Mouse (Mus musculus): ENCODE data around the gene Ahcy. TPM values are rescaled to one million over a fixed set of nuclear protein-coding genes. Genes with fewer than 3 reads are reported as not detected.
"Not testable (repeated sequence)": the region's sequence is repeated elsewhere in the genome, so short reads cannot be mapped to it uniquely, and the experiment has no call there.

The Ahcy gene
- polyA plus RNA-seq, 1 experiment: 40.4 TPM

DNA sequence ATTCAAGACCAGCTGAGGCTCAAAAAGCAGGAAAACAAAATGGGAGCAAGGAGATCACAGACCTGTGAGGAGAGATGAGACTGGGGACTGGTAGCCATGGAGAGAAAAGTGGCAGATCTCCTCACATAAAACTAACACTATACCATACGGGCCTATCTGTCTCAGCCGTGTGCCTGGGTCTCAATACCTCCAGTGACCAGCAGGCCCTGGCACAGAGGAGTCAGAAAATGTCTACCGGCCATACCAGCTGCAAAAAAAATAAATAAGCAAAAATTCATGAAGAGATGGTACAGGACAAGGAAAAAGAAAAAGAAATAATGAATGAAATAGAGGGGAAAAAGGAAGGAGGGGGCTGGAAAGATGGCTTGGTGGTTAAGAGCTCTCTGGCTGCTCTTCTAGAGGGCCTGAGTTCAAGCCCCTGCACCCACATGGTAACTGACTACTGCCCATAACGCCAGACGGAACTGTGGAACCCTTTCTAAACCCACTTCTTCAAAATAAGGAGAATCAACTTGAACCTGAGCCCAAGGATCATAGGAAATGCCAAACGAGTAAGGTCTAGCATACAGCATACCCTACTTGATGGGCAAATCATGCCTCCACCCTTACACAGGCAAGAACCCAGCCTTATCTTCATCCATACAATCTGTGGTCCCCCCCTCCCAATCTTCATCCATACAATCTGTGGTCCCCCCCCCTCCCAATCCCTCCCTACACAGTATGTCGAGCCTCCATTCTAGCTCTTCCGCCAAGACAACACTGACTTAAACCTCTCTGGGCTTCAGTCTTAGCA, 1.7 kb downstream of the Ahcy start:
- Histone ChIP-seq H3K27ac (ENCODE audit: insufficient read depth, low read length) (no peak overlapping the region), H3K4me1 (ENCODE audit: control insufficient read depth, insufficient read depth, low read length) (peaks cover 4% of the 10 kb centered on the region; the same call in 1 of the 2 replicates), H3K4me3 (replicated peaks; ENCODE audit: insufficient read depth, low read depth, low read length) (no peak overlapping the region), H3K27me3 (ENCODE audit: control insufficient read depth, insufficient read depth, low read length) (no peaks in the 10 kb centered on the region)
- no peak for TF ChIP-seq CTCF (IDR thresholded peaks at IDR 0.05; ENCODE audit: borderline replicate concordance, insufficient read depth, low read depth, low read length)
- TF ChIP-seq POLR2A (IDR thresholded peaks at IDR 0.05; ENCODE audit: borderline replicate concordance, insufficient read depth, low read length): no peak
- WGBS: 91% methylated on average over 8 of the region's 8 CpGs
- no peak for DNase-seq

DNA sequence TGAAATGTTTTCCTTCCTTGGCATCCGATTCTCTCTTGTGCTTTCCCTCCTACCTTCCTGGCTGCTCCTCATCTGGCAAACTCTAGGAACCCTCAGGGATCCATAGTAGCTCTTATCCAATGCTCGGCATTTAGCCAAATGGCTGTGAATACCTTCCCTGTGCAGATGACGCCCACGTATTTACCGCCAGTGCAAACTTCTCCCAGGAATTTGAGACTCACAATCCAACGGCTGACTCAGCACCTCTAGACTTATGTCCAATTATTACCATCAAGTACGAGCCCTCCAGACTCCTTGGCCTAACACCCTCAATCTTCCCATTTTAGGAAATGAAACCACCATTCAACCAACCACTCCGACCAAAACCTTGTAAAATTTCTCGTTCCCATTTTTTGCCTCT, 3.3 kb downstream of the Ahcy start:
- H3K4me1 ChIP-seq (ENCODE audit: control insufficient read depth, insufficient read depth, low read length): peaks cover 4% of the 10 kb centered on the region; the same call in 1 of the 2 replicates
- H3K27me3 ChIP-seq (ENCODE audit: control insufficient read depth, insufficient read depth, low read length): no peaks in the 10 kb centered on the region
- no peak overlapping the region for H3K4me3 ChIP-seq (replicated peaks; ENCODE audit: insufficient read depth, low read depth, low read length)
- H3K27ac ChIP-seq (ENCODE audit: insufficient read depth, low read length): no peak overlapping the region
- no peak for DNase-seq
- WGBS: 51% methylated on average over 9 of the region's 9 CpGs
- no peak for TF ChIP-seq CTCF (IDR thresholded peaks at IDR 0.05; ENCODE audit: borderline replicate concordance, insufficient read depth, low read depth, low read length)
- TF ChIP-seq POLR2A (IDR thresholded peaks at IDR 0.05; ENCODE audit: borderline replicate concordance, insufficient read depth, low read length): no peak

DNA sequence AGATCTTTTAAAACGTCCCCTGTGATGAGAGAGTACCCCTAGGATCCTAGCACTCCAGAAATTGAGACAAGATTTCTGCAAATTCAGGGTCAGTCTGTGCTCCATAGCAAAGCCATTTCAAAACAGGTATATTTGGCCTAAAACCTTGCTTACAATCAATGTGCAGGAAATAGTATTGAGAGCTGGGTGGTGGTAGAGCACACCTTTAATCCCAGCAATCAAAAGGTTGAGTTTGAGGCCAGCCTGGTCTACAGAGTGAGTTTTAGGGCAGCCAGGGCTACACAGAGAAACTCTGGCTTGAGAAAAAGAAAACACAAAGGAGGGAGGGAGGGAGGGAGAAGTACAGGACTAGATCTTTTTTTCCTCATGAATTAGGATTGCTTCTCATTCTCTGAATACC, 16.9 kb downstream of the Ahcy start:
- DNase-seq: no peak
- H3K4me3 ChIP-seq (replicated peaks; ENCODE audit: insufficient read depth, low read depth, low read length): no peak overlapping the region
- no peak overlapping the region for H3K27ac ChIP-seq (ENCODE audit: insufficient read depth, low read length)
- H3K27me3 ChIP-seq (ENCODE audit: control insufficient read depth, insufficient read depth, low read length): no peaks in the 10 kb centered on the region
- no peaks in the 10 kb centered on the region for H3K4me1 ChIP-seq (ENCODE audit: control insufficient read depth, insufficient read depth, low read length)
- WGBS: 72% methylated on average over 1 of the region's 1 CpGs
- TF ChIP-seq CTCF (IDR thresholded peaks at IDR 0.05; ENCODE audit: borderline replicate concordance, insufficient read depth, low read depth, low read length) (no peak), POLR2A (IDR thresholded peaks at IDR 0.05; ENCODE audit: borderline replicate concordance, insufficient read depth, low read length) (no peak)

DNA sequence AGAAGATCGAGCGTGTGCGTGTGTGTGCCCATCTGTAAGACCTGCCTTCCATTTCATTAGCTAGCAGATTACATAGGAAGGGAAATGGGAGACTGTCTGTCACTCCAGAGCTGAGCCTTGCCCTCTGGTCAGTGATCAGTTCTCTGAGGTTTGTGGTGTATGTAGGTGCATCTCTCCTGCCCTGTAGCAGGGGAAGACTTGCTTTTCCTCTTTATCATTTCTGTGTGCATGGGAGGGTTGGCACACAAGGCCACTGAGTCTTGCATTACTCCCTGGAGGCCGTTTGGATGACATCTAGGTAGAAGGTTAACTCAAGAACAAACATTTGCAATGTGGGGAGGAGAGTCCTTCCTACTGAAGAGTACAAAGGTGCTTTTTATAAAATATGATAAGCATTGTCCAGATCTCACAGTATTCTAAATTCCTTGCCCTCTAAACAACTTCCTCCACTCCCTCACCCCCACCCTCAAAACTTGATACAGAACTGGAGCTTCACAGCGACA, 18.2 kb downstream of the Ahcy start:
- H3K4me3 ChIP-seq (replicated peaks; ENCODE audit: insufficient read depth, low read depth, low read length): no peak overlapping the region
- TF ChIP-seq POLR2A (IDR thresholded peaks at IDR 0.05; ENCODE audit: borderline replicate concordance, insufficient read depth, low read length) (no peak), CTCF (IDR thresholded peaks at IDR 0.05; ENCODE audit: borderline replicate concordance, insufficient read depth, low read depth, low read length) (no peak)
- no peak for DNase-seq
- WGBS: 71% methylated on average over 5 of the region's 5 CpGs
- H3K4me1 ChIP-seq (ENCODE audit: control insufficient read depth, insufficient read depth, low read length): no peaks in the 10 kb centered on the region
- no peak overlapping the region for H3K27ac ChIP-seq (ENCODE audit: insufficient read depth, low read length)
- H3K27me3 ChIP-seq (ENCODE audit: control insufficient read depth, insufficient read depth, low read length): no peaks in the 10 kb centered on the region

DNA sequence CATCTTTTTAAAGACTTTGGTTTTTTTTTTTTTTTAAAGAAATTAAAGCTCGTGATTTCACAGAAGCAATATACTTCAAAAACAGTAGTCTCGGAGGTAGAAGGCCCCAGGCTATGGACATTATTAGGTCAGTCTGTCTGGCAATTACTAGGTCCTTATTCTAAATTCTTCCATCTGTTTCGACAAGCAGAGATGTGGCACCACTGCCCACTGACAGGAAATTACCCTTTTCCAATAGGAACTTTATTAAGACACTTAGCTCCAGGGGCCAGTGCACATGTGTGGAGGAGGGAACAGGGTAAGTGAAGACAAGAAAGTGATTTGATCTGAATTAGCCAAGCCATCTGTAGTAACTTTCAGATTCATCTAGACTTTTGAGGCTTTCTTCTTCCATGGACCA, 19.6 kb downstream of the Ahcy start:
- no peak for DNase-seq
- H3K4me3 ChIP-seq (replicated peaks; ENCODE audit: insufficient read depth, low read depth, low read length): no peak overlapping the region
- 88% methylated on average over 3 of the region's 3 CpGs for WGBS
- peaks cover 5% of the 10 kb centered on the region; the same call in 1 of the 2 replicates for H3K4me1 ChIP-seq (ENCODE audit: control insufficient read depth, insufficient read depth, low read length)
- no peak for TF ChIP-seq POLR2A (IDR thresholded peaks at IDR 0.05; ENCODE audit: borderline replicate concordance, insufficient read depth, low read length)
- TF ChIP-seq CTCF (IDR thresholded peaks at IDR 0.05; ENCODE audit: borderline replicate concordance, insufficient read depth, low read depth, low read length): no peak
- no peaks in the 10 kb centered on the region for H3K27me3 ChIP-seq (ENCODE audit: control insufficient read depth, insufficient read depth, low read length)
- H3K27ac ChIP-seq (ENCODE audit: insufficient read depth, low read length): no peak overlapping the region

DNA sequence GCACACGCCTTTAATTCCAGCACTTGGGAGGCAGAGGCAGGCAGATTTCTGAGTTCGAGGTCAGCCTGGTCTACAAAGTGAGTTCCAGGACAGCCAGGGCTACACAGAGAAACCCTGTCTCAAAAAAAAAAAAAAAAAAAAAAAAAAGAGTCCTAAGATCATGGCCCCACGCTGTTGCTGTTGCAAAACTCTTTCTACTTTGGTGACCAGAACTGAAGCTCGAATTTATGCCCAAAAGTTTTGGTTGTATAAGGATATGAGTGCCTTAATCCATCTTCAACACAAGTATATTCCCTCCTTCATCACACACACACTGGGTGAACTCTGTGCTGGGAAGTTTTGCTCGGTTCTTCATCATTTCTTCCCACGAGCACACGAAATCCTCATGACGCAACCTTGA, 20.8 kb downstream of the Ahcy start:
- not testable (repeated sequence) for H3K4me1 ChIP-seq (ENCODE audit: control insufficient read depth, insufficient read depth, low read length); H3K27me3 ChIP-seq (ENCODE audit: control insufficient read depth, insufficient read depth, low read length); H3K4me3 ChIP-seq (replicated peaks; ENCODE audit: insufficient read depth, low read depth, low read length); H3K27ac ChIP-seq (ENCODE audit: insufficient read depth, low read length); DNase-seq
- 90% methylated on average over 8 of the region's 8 CpGs for WGBS

DNA sequence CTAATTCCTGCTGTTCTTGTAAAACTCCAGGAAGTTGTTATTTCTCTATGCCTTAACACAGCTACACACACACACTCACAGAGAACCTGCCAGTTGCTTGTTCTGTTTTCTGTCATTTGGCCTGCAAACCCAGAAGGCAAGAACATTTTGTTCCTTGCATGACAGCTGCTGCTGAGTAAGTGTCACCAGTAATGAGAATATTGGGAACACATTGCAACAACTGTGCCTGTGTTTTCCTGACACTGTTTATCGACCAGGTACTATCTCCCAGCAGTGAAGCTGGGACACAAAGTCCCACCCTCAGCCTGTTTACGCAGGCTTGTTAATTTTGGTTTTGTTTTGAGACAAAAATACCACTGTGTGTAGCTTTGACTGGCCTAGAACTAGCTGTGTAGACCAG, 21.6 kb downstream of the Ahcy start:
- Histone ChIP-seq H3K27me3 (ENCODE audit: control insufficient read depth, insufficient read depth, low read length) (no peaks in the 10 kb centered on the region), H3K4me3 (replicated peaks; ENCODE audit: insufficient read depth, low read depth, low read length) (no peak overlapping the region), H3K27ac (ENCODE audit: insufficient read depth, low read length) (no peak overlapping the region), H3K4me1 (ENCODE audit: control insufficient read depth, insufficient read depth, low read length) (peaks cover 5% of the 10 kb centered on the region; the same call in 1 of the 2 replicates)
- DNase-seq: no peak
- TF ChIP-seq POLR2A (IDR thresholded peaks at IDR 0.05; ENCODE audit: borderline replicate concordance, insufficient read depth, low read length) (no peak), CTCF (IDR thresholded peaks at IDR 0.05; ENCODE audit: borderline replicate concordance, insufficient read depth, low read depth, low read length) (no peak)
- WGBS: 87% methylated on average over 2 of the region's 2 CpGs

DNA sequence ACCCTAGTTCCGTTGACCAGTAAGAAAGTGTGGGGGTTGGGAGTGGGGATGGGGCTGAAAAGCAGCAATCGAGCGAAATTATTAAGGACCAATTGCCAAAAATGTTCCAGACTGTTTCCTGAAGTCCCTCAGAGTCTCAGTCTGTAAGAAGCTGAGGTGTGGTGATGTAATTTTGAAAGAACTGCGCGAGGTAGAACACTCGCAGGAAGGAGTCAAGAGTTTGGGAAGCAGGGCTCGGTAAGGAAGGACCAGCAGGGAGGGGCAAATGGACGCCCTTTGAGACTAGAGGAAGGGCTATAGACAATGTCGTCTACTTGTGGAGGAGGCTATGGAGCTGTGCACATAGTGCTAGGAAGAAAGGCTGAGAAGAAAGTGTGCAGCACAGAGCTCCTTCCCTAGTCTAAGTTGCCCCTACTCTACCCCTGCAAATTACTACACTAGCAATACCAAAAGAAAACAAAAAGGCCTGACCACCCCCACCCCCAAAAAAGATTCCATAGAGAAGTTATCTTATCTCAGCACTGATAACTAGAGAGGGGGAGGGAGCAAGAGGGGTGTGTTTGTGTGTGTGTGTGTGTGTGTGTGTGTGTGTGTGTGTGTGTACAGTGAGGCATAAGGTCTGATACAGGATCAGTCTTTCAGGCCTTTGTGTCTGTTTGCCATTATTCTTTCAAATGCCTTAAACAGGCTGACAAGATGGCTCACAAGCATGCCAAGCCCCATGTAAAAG, 22.5 kb downstream of the Ahcy start:
- DNase-seq: peak in 1 of 2 experiments; percentile 16
- Histone ChIP-seq H3K27me3 (ENCODE audit: control insufficient read depth, insufficient read depth, low read length) (no peaks in the 10 kb centered on the region), H3K4me1 (ENCODE audit: control insufficient read depth, insufficient read depth, low read length) (peaks cover 5% of the 10 kb centered on the region; the same call in 1 of the 2 replicates), H3K4me3 (replicated peaks; ENCODE audit: insufficient read depth, low read depth, low read length) (no peak overlapping the region), H3K27ac (ENCODE audit: insufficient read depth, low read length) (no peak overlapping the region)
- no peak for TF ChIP-seq POLR2A (IDR thresholded peaks at IDR 0.05; ENCODE audit: borderline replicate concordance, insufficient read depth, low read length)
- no peak for TF ChIP-seq CTCF (IDR thresholded peaks at IDR 0.05; ENCODE audit: borderline replicate concordance, insufficient read depth, low read depth, low read length)
- WGBS: 42% methylated on average over 9 of the region's 9 CpGs

Measured in cerebellum, adult 2 months (tissue).